Mouse (Mus musculus) cerebellum, postnatal 36 days (tissue): Measurements from ENCODE around the gene Rps6kl1.
"Not testable (repeated sequence)": the region's sequence is repeated elsewhere in the genome, so short reads cannot be mapped to it uniquely, and the experiment has no call there.

ENCODE experiments used
- DNase-seq, 2 experiments: peaks; one replicate each; pipeline ENCODE4 v3.0.0; 2021 to 2022; ENCODE audit warnings: mixed read lengths in 2 of 2

Rps6kl1 gene

GRCm38 (mm10) chr12:85175087-85175675, 24.1 kb upstream of the Rps6kl1 start:
- DNase-seq: no peak

- no peak for DNase-seq
These were observed 23.0 kb upstream of the Rps6kl1 start for GRCm38 (mm10) chr12:85174016-85174415.

- no peak for DNase-seq
These were observed 19.9 kb upstream of the Rps6kl1 start for GRCm38 (mm10) chr12:85170948-85171307.

- peak; percentile 34 to 46 for DNase-seq
These were observed 19.4 kb upstream of the Rps6kl1 start for GRCm38 (mm10) chr12:85170284-85170947.

- no peak for DNase-seq
These were observed 18.8 kb upstream of the Rps6kl1 start for GRCm38 (mm10) chr12:85169877-85170276.

GRCm38 (mm10) chr12:85169117-85169858, 18.2 kb upstream of the Rps6kl1 start:
- DNase-seq: peak; percentile 83 to 90

GRCm38 (mm10) chr12:85166631-85167030, 15.6 kb upstream of the Rps6kl1 start:
- no peak for DNase-seq

- DNase-seq: no peak
These were observed 13.9 kb upstream of the Rps6kl1 start for GRCm38 (mm10) chr12:85164996-85165395.

- no peak for DNase-seq
These were observed 8.5 kb upstream of the Rps6kl1 start for GRCm38 (mm10) chr12:85159592-85159991.

- DNase-seq: no peak
These were observed 7.7 kb upstream of the Rps6kl1 start for GRCm38 (mm10) chr12:85158801-85159200.

GRCm38 (mm10) chr12:85157797-85158460, 6.9 kb upstream of the Rps6kl1 start:
- no peak for DNase-seq

GRCm38 (mm10) chr12:85156324-85156723, 5.3 kb upstream of the Rps6kl1 start:
- DNase-seq: no peak

GRCm38 (mm10) chr12:85153011-85153410, 1.9 kb upstream of the Rps6kl1 start:
- DNase-seq: no peak

- DNase-seq: no peak
These were observed 603 bp downstream of the Rps6kl1 start for GRCm38 (mm10) chr12:85150321-85151001.

- DNase-seq: no peak
These were observed 4.2 kb downstream of the Rps6kl1 start for GRCm38 (mm10) chr12:85146881-85147280.

GRCm38 (mm10) chr12:85146355-85146754, 4.7 kb downstream of the Rps6kl1 start:
- DNase-seq: no peak

- DNase-seq: no peak
These were observed 5.4 kb downstream of the Rps6kl1 start for GRCm38 (mm10) chr12:85145630-85146029.

- DNase-seq: no peak
These were observed 6.2 kb downstream of the Rps6kl1 start for GRCm38 (mm10) chr12:85144821-85145220.

- not testable (repeated sequence) for DNase-seq
These were observed 6.8 kb downstream of the Rps6kl1 start for GRCm38 (mm10) chr12:85144276-85144675.

GRCm38 (mm10) chr12:85142803-85143202, 8.3 kb downstream of the Rps6kl1 start:
- DNase-seq: peak; percentile 81 to 90

GRCm38 (mm10) chr12:85141096-85141495, 10.0 kb downstream of the Rps6kl1 start:
- DNase-seq: no peak

GRCm38 (mm10) chr12:85140036-85140701, 10.9 kb downstream of the Rps6kl1 start:
- no peak for DNase-seq
